Mouse (Mus musculus) embryo, embryonic 9.5 days (tissue): ENCODE measurements around the gene Cdadc1.

Experiments
- DNase-seq: peaks from one replicate; pipeline ENCODE4 v3.0.0-alpha.2; 2017; ENCODE audit errors: extremely low spot score

Cdadc1 gene

GRCm38 (mm10) chr14:59543956-59544355 lies 53.8 kb downstream of the Cdadc1 start:
- DNase-seq: no peak

DNA sequence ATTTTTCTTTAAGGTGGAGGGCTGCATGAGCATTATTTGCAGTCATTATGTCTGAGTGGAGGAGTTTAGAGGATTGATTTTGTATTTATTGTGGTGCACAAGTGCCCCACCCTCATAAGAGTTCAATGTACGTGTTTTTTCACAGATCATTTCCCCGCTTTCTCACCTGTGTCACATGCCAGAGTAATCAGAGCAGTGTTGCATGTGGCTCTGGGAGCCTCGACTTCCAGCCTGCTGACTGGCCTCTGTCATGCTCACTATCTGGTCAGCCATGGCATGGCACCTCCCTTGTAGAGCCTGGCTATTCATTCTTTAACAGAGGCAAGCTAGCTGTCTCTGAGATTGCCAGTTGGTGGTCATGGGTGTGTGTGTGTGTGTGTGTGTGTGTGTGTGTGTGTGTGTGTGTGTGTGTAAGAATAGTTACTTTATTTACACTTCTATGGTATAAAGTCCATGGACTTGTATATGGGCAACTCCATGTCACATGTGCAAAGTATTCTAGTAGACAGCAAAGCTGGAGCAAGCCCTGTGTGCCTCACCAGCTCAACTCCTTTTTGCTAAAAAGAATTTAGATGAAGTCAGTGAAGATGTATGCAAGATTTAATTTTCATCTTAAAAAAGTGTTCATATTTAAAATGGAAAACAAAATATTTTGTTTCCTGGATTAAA lies 54.5 kb downstream of the Cdadc1 start:
- DNase-seq: no peak

- DNase-seq: no peak
These were observed 57.0 kb downstream of the Cdadc1 start for GRCm38 (mm10) chr14:59540761-59541160.

DNA sequence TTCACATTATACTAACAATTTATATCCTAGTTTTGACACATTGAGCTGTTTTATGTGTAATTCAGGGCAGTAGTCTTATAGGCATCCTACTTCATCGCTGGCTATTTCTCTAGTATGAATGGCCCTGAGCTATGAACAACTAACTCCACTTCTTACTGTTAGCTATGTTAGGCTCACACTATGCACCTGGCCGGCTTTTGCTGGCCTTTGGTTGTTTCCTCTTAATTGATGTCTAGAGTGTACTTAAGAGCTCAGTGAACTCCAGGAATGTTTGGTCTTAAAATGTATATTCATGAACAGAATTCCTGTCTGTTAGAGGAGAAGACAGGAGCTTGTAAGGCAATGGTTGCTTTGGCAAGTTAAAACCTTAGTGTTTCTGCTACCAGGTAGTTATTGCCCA lies 57.5 kb downstream of the Cdadc1 start:
- no peak for DNase-seq

DNA sequence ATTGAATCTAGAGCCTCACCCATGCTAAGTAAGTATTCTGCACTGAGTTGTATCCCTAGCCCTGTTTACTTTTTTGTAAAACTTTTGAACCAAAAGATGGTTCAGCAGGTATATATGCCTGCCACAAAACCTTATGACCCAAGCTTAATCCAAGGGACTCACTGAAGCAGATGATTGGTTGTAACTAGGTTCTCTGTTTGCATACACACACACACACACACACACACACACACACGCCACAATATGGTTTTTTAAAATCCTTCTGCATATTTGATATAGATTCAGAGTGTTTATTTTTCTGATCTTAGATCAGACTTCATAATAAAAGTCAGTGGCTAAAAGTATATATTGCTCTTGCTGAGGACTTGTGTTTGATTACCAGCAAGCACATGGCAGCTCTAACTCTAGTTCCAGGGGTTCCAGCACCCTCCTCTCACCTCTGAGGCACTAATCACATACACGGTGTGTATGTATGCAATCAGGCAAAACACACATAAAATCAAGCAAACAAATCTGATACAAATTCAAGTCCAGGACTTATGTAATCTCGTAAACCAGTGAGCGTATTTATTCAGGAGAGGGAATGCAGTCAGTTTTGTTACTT lies 59.8 kb downstream of the Cdadc1 start:
- DNase-seq: no peak

GRCm38 (mm10) chr14:59533908-59534307 lies 63.9 kb downstream of the Cdadc1 start:
- no peak for DNase-seq

DNA sequence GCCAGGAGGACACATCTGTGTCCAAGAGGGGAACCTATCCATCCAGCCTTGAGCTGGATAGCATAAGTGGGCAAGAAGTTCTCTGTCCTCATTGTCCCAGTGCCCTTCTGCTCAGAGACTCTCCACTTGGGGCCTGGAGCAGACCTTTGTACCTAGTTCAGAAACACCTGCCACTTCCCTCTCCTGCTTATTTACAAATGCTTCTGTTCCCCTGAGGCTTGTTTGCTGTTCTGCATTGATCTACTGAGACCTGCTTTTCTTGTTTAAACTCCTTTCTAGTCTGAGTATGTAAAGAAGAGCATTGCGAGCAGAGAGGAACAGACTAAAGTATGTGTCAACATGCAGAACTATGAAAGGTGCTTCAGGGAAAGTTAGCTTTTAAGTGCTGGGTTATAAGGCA lies 64.8 kb downstream of the Cdadc1 start:
- no peak for DNase-seq

DNA sequence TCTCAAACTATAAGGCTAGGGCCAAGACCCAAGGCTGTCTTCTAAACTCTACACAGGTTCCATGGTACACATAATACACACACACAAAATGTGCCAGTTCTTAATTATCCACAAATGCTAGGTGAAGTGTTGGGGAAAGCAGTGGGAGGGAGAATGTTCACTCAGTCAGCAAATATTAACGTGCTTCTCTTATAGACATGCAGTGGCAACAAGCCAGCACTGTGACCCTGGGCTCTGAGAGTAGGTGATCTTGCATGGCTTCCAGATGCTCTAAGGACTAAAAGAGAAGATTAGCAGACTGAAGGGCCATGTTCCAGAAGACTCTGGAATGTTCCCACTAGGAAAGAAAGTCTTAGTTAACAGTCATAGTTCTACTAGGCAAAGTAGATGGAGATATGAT lies 67.0 kb downstream of the Cdadc1 start:
- DNase-seq: no peak

DNA sequence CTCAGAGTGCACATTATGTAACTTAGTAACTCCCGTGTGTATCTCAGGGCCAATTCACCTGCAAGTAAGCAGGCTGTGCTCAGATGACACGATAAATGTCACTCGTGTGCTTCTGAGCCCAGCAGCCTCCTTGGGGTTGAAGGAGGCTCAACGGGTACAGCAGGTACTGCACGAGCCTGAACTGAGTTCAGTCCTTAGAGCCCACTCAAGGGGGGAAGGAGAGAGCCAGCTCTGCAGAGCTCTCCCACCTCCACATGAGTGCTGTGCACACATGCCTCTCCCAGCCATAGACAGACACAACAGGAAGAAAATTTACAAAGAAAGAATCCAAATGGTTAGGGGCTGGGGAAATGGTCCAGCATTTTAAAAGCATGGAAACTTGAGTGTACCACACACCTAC lies 71.9 kb downstream of the Cdadc1 start:
- no peak for DNase-seq

DNA sequence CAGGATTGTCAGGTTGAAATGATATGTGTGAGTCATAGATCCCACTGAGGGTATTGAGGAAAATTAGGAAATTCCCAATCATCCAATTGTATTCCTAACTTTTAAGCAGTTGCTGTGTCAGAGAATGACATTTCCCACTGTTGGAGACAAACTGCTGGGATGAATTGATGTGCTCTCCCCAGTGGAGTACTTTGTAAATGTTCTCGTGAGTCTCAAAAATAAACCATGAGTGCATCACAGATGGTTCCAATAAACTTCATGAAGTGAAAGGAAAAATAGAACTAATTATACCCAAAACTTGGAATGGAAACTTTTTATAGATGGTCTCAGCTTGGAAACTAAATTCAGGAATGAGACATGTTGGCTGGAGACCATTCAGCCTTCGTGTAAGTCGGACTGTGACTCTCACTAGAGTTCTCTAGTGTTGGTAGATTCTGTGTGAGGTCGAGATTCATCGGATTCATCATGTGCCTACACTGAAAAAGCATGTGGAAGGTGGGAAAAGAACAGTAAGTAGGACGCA lies 83.8 kb downstream of the Cdadc1 start:
- no peak for DNase-seq
